Mouse (Mus musculus) liver, embryonic 14.5 days (tissue): Measurements from ENCODE around the gene Tent4a. TPM values are rescaled to one million over a fixed set of nuclear protein-coding genes. Genes with fewer than 3 reads are reported as not detected.
A peak's percentile ranks its signal among the peaks of the same experiment; 100 is the strongest.

ENCODE experiments used
- ATAC-seq: fragments of 200-750 bp; cut with Nextera tagmentation; 2 replicates; pipeline ENCODE4 v1.8.0; 2017; ENCODE audit warnings: moderate number of reproducible peaks, mild to moderate bottlenecking, moderate library complexity; ENCODE audit not compliant: insufficient read depth
- DNase-seq, 3 experiments: peaks; one replicate each; pipeline ENCODE4 v3.0.0-alpha.2; 2012 to 2013; ENCODE audit warnings: low read depth in 3 of 3, low spot score in 3 of 3
- H3K27ac ChIP-seq: fragments of 300-500 bp; sonication (generic); 2 replicates; pipeline ENCODE4 v1.5.1; 2014; ENCODE audit warnings: moderate library complexity, mild to moderate bottlenecking, control low read depth, inconsistent platforms
- H3K27me3 ChIP-seq: fragments of 300-500 bp; sonication (generic); 2 replicates; pipeline ENCODE4 v1.6.1; 2014; ENCODE audit warnings: mild to moderate bottlenecking, low read length, moderate library complexity; ENCODE audit not compliant: control insufficient read depth, insufficient read depth
- H3K36me3 ChIP-seq: fragments of 300-500 bp; sonication (generic); replicated peaks from 2 replicates; pipeline ENCODE4 v1.6.1; 2014; ENCODE audit warnings: low read depth; ENCODE audit not compliant: control insufficient read depth, insufficient read depth
- H3K4me1 ChIP-seq, 2 experiments: fragments of 200-500 bp in 1 of 2; fragments of 300-500 bp in 1 of 2; sonication (generic) in 1 of 2; replicated peaks; 2 replicates each; pipeline ENCODE4 v1.6.1; 2012 to 2014; ENCODE audit warnings: antibody characterized with exemption in 1 of 2, inconsistent platforms in 1 of 2, low read length in 1 of 2; ENCODE audit not compliant: control insufficient read depth in 2 of 2, insufficient read depth in 2 of 2
- H3K4me2 ChIP-seq: fragments of 300-500 bp; sonication (generic); 2 replicates; pipeline ENCODE4 v1.6.1; 2014; ENCODE audit warnings: low read depth, mild to moderate bottlenecking, control low read depth, moderate library complexity
- H3K4me3 ChIP-seq, 2 experiments: fragments of 200-500 bp in 1 of 2; fragments of 300-500 bp in 1 of 2; sonication (generic) in 1 of 2; 2 replicates each; pipeline ENCODE4 v1.5.1; 2012 to 2014; ENCODE audit warnings: low read depth in 2 of 2, low read length in 2 of 2, mild to moderate bottlenecking in 2 of 2, control low read depth in 1 of 2, inconsistent platforms in 1 of 2, moderate library complexity in 1 of 2; ENCODE audit not compliant: insufficient read depth in 1 of 2
- H3K9ac ChIP-seq: fragments of 300-500 bp; sonication (generic); replicated peaks from 2 replicates; pipeline ENCODE4 v1.6.1; 2014; ENCODE audit warnings: mild to moderate bottlenecking, control low read depth, moderate library complexity
- H3K9me3 ChIP-seq: fragments of 300-500 bp; sonication (generic); 2 replicates; pipeline ENCODE4 v1.6.1; 2016; ENCODE audit warnings: low read length, mixed read lengths; ENCODE audit not compliant: control insufficient read depth
- CTCF ChIP-seq: IDR thresholded peaks from 2 replicates; pipeline ENCODE4 v1.5.1; 2016; ENCODE audit warnings: antibody characterized with exemption, low read depth, control low read depth
- EP300 ChIP-seq: IDR thresholded peaks from 2 replicates; pipeline ENCODE4 v1.6.1; 2016; ENCODE audit warnings: antibody characterized with exemption, low read depth
- WGBS: fragments of 180-500 bp; shearing (Covaris S2); extraction: QIAGEN DNeasy Blood & Tissue Kit; methylation state at CpG from one replicate; pipeline ENCODE4 v1.1.7; 2014; ENCODE audit not compliant: insufficient replicate concordance; 5-methylcytosine and 5-hydroxymethylcytosine counted together
- polyA plus RNA-seq, 2 experiments: library from polyadenylated mRNA; depleted of rRNA in 1 of 2; stranded (reverse) in 1 of 2; unstranded in 1 of 2; fragments of >200 nt; fragmentation: Nextera tagmentation in 1 of 2; extraction: Ambion mirVana in 1 of 2; gene quantifications; 2 replicates each; pipeline versions ENCODE4 v1.2.1 to v1.2.3; 2012 to 2014

Gene Tent4a
- polyA plus RNA-seq, 2 experiments = 2.3 to 6.3 TPM

DNA sequence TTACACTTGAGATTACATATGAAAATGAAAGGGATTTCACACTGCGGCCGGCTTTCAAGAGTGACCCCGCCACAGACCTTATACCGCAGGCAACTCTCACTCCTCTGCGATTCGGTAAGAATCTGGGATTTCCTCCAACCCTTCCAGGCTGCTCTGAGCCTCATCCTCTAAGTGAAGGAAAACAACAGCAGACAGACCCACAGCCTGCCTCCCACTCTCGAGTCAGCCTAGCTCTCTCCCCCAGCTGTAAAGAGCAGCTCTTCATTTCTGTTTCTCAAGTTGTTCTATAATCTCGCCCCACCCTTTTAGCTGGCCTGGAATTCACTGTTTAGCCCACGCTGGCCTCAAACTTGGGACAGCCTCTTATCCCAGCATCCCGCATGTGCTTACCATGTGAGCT, 7.4 kb upstream of the Tent4a start:
- no peaks in the 10 kb centered on the region for H3K36me3 ChIP-seq
- no peak overlapping the region for H3K27ac ChIP-seq
- H3K9me3 ChIP-seq = no peaks in the 10 kb centered on the region
- ATAC-seq (no peak), DNase-seq (no peak)
- peaks cover 0 to 2% of the 10 kb centered on the region in 2 experiments; a peak in 2 of 4 replicates for H3K4me1 ChIP-seq
- no peaks in the 10 kb centered on the region for H3K27me3 ChIP-seq
- H3K4me3 ChIP-seq = no peak overlapping the region
- TF ChIP-seq CTCF (no peak), EP300 (no peak)
- no peak overlapping the region for H3K9ac ChIP-seq
- no peak overlapping the region for H3K4me2 ChIP-seq
- 65% methylated on average over 10 of the region's 10 CpGs for WGBS

DNA sequence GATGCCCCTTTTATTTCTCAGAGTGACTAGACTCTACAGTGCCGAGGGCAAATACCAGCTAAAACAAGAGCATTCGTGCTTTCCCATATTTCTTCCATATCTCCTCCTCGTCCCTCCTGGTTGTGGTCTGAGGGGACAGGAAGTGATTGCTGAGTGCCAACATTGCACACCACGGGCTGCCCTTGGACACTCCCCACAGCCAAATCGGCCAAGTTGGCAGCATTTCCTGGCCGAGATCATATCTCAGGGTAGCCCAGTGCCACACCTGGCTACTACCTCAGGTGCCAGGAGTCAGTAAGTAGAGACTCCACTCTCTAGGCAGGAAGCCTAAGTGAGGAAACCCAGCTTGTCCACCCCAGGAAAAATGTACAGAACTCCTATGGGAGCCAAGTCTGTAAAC, 6.8 kb upstream of the Tent4a start:
- H3K4me2 ChIP-seq = no peak overlapping the region
- no peak for DNase-seq
- ATAC-seq = no peak

DNA sequence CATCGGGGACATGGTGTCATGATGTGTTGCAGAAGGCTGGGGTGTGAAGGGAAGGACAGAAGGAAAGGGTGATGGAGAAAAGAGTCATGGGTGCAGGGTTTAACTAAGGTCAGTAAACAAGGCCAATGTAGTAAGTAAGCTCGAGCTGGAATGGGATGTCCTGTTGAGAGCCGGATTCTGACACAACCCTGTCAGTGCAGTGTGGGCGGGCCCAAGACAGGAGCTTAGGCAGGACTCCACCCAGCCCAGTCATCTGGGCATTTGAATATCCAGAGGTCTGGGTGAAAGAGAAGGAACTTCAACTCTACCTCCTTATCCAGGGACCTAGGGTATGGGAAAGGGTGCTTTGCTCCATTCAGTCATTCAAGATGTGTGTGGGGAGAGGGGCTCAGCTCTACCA, 3.9 kb upstream of the Tent4a start:
- peaks cover 8 to 11% of the 10 kb centered on the region in 2 experiments for H3K4me1 ChIP-seq
- H3K4me2 ChIP-seq = no peak overlapping the region
- 24% methylated on average over 4 of the region's 4 CpGs for WGBS
- H3K9me3 ChIP-seq = no peaks in the 10 kb centered on the region
- H3K36me3 ChIP-seq = no peaks in the 10 kb centered on the region
- ATAC-seq (no peak), DNase-seq (no peak)
- H3K4me3 ChIP-seq = no peak overlapping the region
- H3K9ac ChIP-seq = no peak overlapping the region
- H3K27me3 ChIP-seq = no peaks in the 10 kb centered on the region
- H3K27ac ChIP-seq = no peak overlapping the region
- TF ChIP-seq CTCF (no peak), EP300 (no peak)

More for the DNA sequence above, 6.8 kb upstream of the Tent4a start:
- TF ChIP-seq EP300 (no peak), CTCF (no peak)
- Histone ChIP-seq H3K4me1 (peaks cover under 1 to 2% of the 10 kb centered on the region in 2 experiments; a peak in 3 of 4 replicates), H3K9me3 (no peaks in the 10 kb centered on the region), H3K36me3 (no peaks in the 10 kb centered on the region), H3K4me3 (no peak overlapping the region), H3K27me3 (no peaks in the 10 kb centered on the region), H3K9ac (no peak overlapping the region), H3K27ac (no peak overlapping the region)
- 31% methylated on average over 6 of the region's 6 CpGs for WGBS

DNA sequence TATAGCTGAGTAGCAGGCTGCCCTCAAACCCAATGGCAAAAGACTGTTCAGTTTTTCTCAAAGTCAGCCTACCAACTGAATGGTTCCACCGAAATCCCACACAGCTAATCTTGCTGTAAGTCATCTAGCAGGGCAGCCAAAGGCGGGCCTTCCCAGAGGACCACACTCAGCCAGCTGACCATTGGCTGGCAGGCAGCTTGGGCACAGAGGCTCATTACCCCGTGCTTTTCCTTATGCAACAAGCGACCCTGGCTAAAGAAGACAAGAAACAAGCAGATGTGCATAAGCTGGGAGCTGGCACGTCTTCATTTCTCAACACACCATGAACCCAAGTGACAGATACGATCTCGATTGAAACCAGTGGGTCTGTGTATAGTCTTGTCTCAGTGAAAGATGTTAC, 2.9 kb upstream of the Tent4a start:
- no peak for TF ChIP-seq CTCF
- TF ChIP-seq EP300 = no peak
- ATAC-seq = no peak
- 72% methylated on average over 7 of the region's 7 CpGs for WGBS
- Histone ChIP-seq H3K27me3 (no peaks in the 10 kb centered on the region), H3K4me1 (peaks cover 9 to 13% of the 10 kb centered on the region in 2 experiments), H3K4me3 (no peak overlapping the region), H3K4me2 (no peak overlapping the region), H3K9me3 (no peaks in the 10 kb centered on the region), H3K9ac (no peak overlapping the region), H3K27ac (no peak overlapping the region), H3K36me3 (no peaks in the 10 kb centered on the region)
- DNase-seq = no peak

DNA sequence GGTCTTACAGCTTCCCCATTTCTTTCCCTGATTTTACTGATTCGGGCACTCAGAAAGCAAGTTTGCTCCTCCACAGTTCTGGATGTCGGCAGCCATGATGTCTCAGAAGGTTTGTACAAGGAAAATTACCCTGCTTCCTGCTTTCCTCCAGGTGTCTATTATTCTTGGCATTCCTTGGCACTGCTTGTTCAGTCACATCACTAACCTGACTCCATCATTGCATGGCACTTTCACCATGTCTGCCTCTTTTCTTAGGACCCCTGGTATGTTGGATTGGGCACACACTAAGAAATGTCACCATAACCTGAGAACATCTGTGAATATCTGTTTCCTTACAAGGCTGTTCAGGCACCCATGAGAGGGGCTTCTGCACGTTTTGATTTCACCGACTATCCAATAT, 1.6 kb upstream of the Tent4a start:
- Histone ChIP-seq H3K9me3 (no peaks in the 10 kb centered on the region), H3K27me3 (no peaks in the 10 kb centered on the region), H3K4me3 (peak overlapping the region; percentile 70 to 96; a peak in 3 of 4 replicates), H3K36me3 (no peaks in the 10 kb centered on the region), H3K27ac (no peak overlapping the region), H3K4me1 (peaks cover 15 to 26% of the 10 kb centered on the region in 2 experiments), H3K4me2 (peak overlapping the region; percentile 99), H3K9ac (no peak overlapping the region; the same call in 1 of the 2 replicates)
- no peak for TF ChIP-seq CTCF
- TF ChIP-seq EP300 = no peak
- 68% methylated on average over 4 of the region's 4 CpGs for WGBS
- ATAC-seq = no peak
- DNase-seq = no peak
